Mouse (Mus musculus) brain, embryonic 14.5 days (tissue): ENCODE measurements around the gene Josd1. TPM values are rescaled to one million over a fixed set of nuclear protein-coding genes. Genes with fewer than 3 reads are reported as not detected.

Experiments used
- DNase-seq: peaks from one replicate; pipeline ENCODE4 v3.0.0-alpha.2; 2011; ENCODE audit warnings: low read depth
- CTCF ChIP-seq: fragments of 200-500 bp; IDR thresholded peaks from 2 replicates; pipeline ENCODE4 v1.5.1; 2012; ENCODE audit warnings: inconsistent platforms, mild to moderate bottlenecking, moderate library complexity, borderline replicate concordance; ENCODE audit not compliant: insufficient read depth, insufficient read length; ENCODE audit errors: extremely low read depth
- POLR2A ChIP-seq: fragments of 200-500 bp; IDR thresholded peaks from 2 replicates; pipeline ENCODE4 v1.6.1; 2012; ENCODE audit warnings: mild to moderate bottlenecking, inconsistent platforms, borderline replicate concordance; ENCODE audit not compliant: poor library complexity, insufficient read depth, insufficient read length, severe bottlenecking; ENCODE audit errors: extremely low read depth
- polyA plus RNA-seq: library from polyadenylated mRNA; depleted of rRNA; stranded (reverse); fragments of >200 nt; gene quantifications from 2 replicates; pipeline ENCODE4 v1.2.3, GENCODE M21; 2012; rRNA removed

Gene Josd1
- polyA plus RNA-seq = 34.9 and 37.4 TPM in 2 replicates

- TF ChIP-seq CTCF = no peak
- TF ChIP-seq POLR2A = peak; percentile 80
- peak; percentile 96 for DNase-seq
Observed at GRCm38 (mm10) chr15:79687646-79688267, at the start of gene Josd1. Gene Josd1 (minus strand): TSS chr15:79687919.

GRCm38 (mm10) chr15:79734311-79734710 lies 46.6 kb upstream of the Josd1 start:
- TF ChIP-seq POLR2A = no peak
- no peak for TF ChIP-seq CTCF
- no peak for DNase-seq

GRCm38 (mm10) chr15:79733640-79734039 lies 45.9 kb upstream of the Josd1 start:
- TF ChIP-seq CTCF (no peak), POLR2A (no peak)

GRCm38 (mm10) chr15:79733192-79733591 lies 45.5 kb upstream of the Josd1 start:
- no peak for DNase-seq

More at GRCm38 (mm10) chr15:79733640-79734039, 45.9 kb upstream of the Josd1 start:
- DNase-seq = no peak

GRCm38 (mm10) chr15:79731554-79731953 lies 43.8 kb upstream of the Josd1 start:
- TF ChIP-seq POLR2A = no peak
- TF ChIP-seq CTCF = no peak
- no peak for DNase-seq

More at GRCm38 (mm10) chr15:79733192-79733591, 45.5 kb upstream of the Josd1 start:
- no peak for TF ChIP-seq POLR2A
- no peak for TF ChIP-seq CTCF

- TF ChIP-seq POLR2A (no peak), CTCF (no peak)
- no peak for DNase-seq
Observed at GRCm38 (mm10) chr15:79728731-79729388, 41.1 kb upstream of the Josd1 start.

- TF ChIP-seq POLR2A = no peak
- TF ChIP-seq CTCF = no peak
- DNase-seq = no peak
Observed at GRCm38 (mm10) chr15:79728311-79728710, 40.6 kb upstream of the Josd1 start.

GRCm38 (mm10) chr15:79727840-79728239 lies 40.1 kb upstream of the Josd1 start:
- TF ChIP-seq CTCF (no peak), POLR2A (no peak)
- no peak for DNase-seq

GRCm38 (mm10) chr15:79725190-79725789 lies 37.6 kb upstream of the Josd1 start:
- TF ChIP-seq CTCF = no peak
- no peak for TF ChIP-seq POLR2A
- DNase-seq = no peak

- TF ChIP-seq CTCF (peak; percentile 59; the same call in 1 of the 2 replicates), POLR2A (no peak)
- DNase-seq = peak; percentile 37
Observed at GRCm38 (mm10) chr15:79723439-79723838, 35.7 kb upstream of the Josd1 start.

- no peak for DNase-seq
- TF ChIP-seq CTCF (no peak), POLR2A (no peak)
Observed at GRCm38 (mm10) chr15:79720796-79721195, 33.1 kb upstream of the Josd1 start.
